Mouse (Mus musculus): ENCODE measurements around the gene Thap3. TPM values are rescaled to one million over a fixed set of nuclear protein-coding genes. Genes with fewer than 3 reads are reported as not detected.

Thap3 gene
- total RNA-seq, 2 experiments from 2014 or later = 26.8 to 29.7 TPM

DNA sequence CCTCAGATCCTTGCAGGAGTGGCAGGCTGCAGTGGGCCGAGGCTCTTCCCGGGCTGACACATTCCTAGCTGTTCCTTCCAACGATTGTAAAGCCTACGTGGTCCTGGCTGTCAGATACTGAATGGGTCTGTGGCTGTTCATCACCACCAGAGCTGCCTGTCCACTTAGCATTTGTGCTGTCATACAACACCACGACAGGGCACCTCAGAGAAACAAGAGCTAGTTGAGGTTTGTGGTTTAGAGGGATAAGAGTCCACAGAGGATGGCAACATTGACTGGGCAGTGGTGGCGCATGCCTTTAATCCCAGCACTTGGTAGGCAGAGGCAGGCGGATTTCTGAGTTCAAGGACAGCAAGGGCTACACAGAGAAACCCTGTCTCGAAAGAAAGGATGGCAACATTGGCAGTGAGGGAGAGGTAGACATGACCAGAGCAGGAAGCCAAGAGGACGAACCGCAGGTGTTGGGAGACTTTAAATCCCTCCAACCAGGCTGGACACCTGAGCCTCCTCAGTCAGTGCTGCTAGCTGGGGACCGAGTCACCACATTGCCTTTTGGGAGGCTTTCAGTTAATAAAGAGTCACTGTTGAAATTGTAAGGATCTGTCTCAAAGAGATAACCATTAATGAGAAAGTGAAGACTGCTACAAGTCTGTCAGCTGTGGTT is 28.8 kb downstream of the Thap3 start:
- no peak for TF ChIP-seq CTCF (conservative IDR thresholded peaks at IDR 0.05)
- no peak overlapping the region for H3K27ac ChIP-seq
- DNase-seq (ENCODE audit: low spot score in 2 of 2) = no peak

GRCm38 (mm10) chr4:151957584-151958315 is 31.0 kb downstream of the Thap3 start:
- no peak for TF ChIP-seq CTCF (conservative IDR thresholded peaks at IDR 0.05)
- Histone ChIP-seq H3K4me3 (no peak overlapping the region), H3K27ac (no peak overlapping the region)
- DNase-seq (ENCODE audit: low spot score in 2 of 2) = no peak

More for the DNA sequence above, 28.8 kb downstream of the Thap3 start:
- no peak overlapping the region for H3K4me3 ChIP-seq

DNA sequence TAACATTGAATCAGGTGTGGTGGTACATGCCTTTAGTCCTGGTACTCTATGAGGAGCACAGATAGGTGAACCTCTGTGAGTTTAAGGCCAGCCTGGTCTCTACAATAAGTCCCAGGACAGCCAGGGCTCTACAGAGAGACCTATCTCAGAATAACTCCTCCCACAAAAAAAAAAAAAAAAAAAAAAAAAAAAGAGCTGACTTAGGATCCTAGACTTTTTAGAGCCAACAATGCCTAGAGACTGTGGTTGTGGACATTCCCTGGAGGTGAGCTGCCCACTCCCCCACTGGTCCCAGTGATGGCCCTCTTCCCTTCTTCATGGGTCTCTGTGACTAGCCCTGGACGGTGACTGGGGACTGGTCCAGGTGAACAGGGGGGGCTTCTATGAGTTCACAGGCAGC is 33.0 kb downstream of the Thap3 start:
- no peak overlapping the region for H3K4me3 ChIP-seq
- no peak overlapping the region for H3K27ac ChIP-seq
- no peak for TF ChIP-seq CTCF (conservative IDR thresholded peaks at IDR 0.05)
- no peak for DNase-seq (ENCODE audit: low spot score in 2 of 2)

DNA sequence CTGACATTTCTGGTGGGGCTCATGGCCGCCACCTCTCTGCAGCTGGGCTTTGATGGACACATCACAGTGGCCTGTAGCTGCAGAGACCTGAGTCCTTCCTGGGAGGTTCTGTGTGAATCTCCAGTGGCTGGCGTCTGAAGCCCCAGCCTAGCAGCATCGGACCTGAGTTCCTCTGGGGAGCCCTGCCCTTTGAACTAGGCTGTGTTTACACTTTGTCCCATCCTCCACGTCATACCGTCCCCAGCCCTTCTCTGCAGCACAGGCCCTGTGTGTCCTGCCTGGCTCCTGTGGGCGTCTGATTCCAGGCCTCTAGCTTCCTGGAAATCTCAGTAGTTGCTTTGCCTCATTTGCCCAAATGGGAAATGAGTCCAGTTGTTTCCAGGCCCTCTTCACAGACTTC is 35.6 kb downstream of the Thap3 start:
- H3K27ac ChIP-seq = no peak overlapping the region
- DNase-seq (ENCODE audit: low spot score in 2 of 2) = no peak
- no peak overlapping the region for H3K4me3 ChIP-seq
- TF ChIP-seq CTCF (conservative IDR thresholded peaks at IDR 0.05) = no peak

- Histone ChIP-seq H3K4me3 (no peak overlapping the region), H3K27ac (no peak overlapping the region)
- no peak for DNase-seq (ENCODE audit: low spot score in 2 of 2)
- TF ChIP-seq CTCF (conservative IDR thresholded peaks at IDR 0.05) = no peak
Observed at GRCm38 (mm10) chr4:151948497-151949471, 40.0 kb downstream of the Thap3 start.

GRCm38 (mm10) chr4:151946211-151946610 is 42.6 kb downstream of the Thap3 start:
- Histone ChIP-seq H3K27ac (no peak overlapping the region), H3K4me3 (no peak overlapping the region)
- TF ChIP-seq CTCF (conservative IDR thresholded peaks at IDR 0.05) = no peak
- DNase-seq (ENCODE audit: low spot score in 2 of 2) = no peak

- no peak for TF ChIP-seq CTCF (conservative IDR thresholded peaks at IDR 0.05)
- no peak overlapping the region for H3K27ac ChIP-seq
- H3K4me3 ChIP-seq = no peak overlapping the region
- no peak for DNase-seq (ENCODE audit: low spot score in 2 of 2)
Observed at GRCm38 (mm10) chr4:151938089-151938488, 50.7 kb downstream of the Thap3 start.

DNA sequence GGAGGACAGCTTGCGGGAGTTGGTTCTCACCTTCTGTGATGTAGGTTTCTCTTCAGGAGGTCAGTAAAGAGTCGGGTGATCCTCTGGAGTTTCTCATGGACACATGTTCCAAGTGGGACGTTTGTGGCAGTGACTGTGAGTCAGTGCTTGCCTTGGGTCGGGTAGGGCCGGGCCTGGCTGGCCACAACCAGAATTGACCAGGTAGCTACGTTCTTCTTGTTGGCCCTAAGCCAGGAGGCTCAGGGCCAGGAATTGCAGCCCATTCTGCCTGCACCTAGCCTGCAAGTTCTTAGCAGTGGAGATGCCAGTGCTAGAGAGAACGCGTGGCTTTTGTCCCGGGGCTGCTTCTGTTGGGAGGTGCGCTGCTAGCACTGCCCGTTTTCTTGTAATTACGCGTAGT is 51.4 kb downstream of the Thap3 start:
- Histone ChIP-seq H3K27ac (no peak overlapping the region), H3K4me3 (no peak overlapping the region)
- DNase-seq (ENCODE audit: low spot score in 2 of 2) = no peak
- TF ChIP-seq CTCF (conservative IDR thresholded peaks at IDR 0.05) = no peak

GRCm38 (mm10) chr4:151934215-151934572 is 54.6 kb downstream of the Thap3 start:
- peak overlapping the region; percentile 93 for H3K27ac ChIP-seq
- H3K4me3 ChIP-seq = peak overlapping the region; percentile 83
- no peak for TF ChIP-seq CTCF (conservative IDR thresholded peaks at IDR 0.05)
- no peak for DNase-seq (ENCODE audit: low spot score in 2 of 2)

GRCm38 (mm10) chr4:151933505-151934214 is 55.1 kb downstream of the Thap3 start, which contains the start of gene Dnajc11:
Gene Dnajc11 (plus strand): TSS chr4:151933691.
- TF ChIP-seq CTCF (conservative IDR thresholded peaks at IDR 0.05) = peak; percentile 82

More at GRCm38 (mm10) chr4:151933505-151934214, 55.1 kb downstream of the Thap3 start, which contains the start of gene Dnajc11:
- peak within 1 kb of the TSS; percentile 93 for H3K27ac ChIP-seq
- peak within 1 kb of the TSS; percentile 83 for H3K4me3 ChIP-seq
- DNase-seq (ENCODE audit: low spot score in 2 of 2) = peak; percentile 89 to 94

Other genes with a start within 250 kb of the Thap3 start
- 100 to 1,000 TPM; 275 to 294 TPM for gene Camta1, start 127.1 kb downstream of the Thap3 start, total RNA-seq (2021)
- 10 to 100 TPM; 68.2 to 69.1 TPM for gene Dnajc11, start 55.3 kb downstream of the Thap3 start, total RNA-seq (2021)
- gene Phf13, start 7.3 kb upstream of the Thap3 start, total RNA-seq (2021) = 10 to 100 TPM; 10.5 to 10.8 TPM
- gene Klhl21, start 19.8 kb upstream of the Thap3 start, total RNA-seq (2021) = 10 to 100 TPM; 19.4 to 23.2 TPM
- gene Zbtb48, start 38.7 kb upstream of the Thap3 start, total RNA-seq (2021) = 10 to 100 TPM; 12.7 to 16.9 TPM
- under 1 TPM; 0.69 to 0.76 TPM for gene Tas1r1, start 49.6 kb upstream of the Thap3 start, total RNA-seq (2021)
- gene Nol9, start 50.3 kb upstream of the Thap3 start, total RNA-seq (2021) = 10 to 100 TPM; 19.9 to 21.0 TPM
- 100 to 1,000 TPM; 163 to 164 TPM for gene Plekhg5, start 83.5 kb upstream of the Thap3 start, total RNA-seq (2021)
- gene Tnfrsf25, start 126.9 kb upstream of the Thap3 start, total RNA-seq (2021) = 10 to 100 TPM; 22.7 to 48.4 TPM
- gene Espn, start 163.4 kb upstream of the Thap3 start, total RNA-seq (2021) = 1 to 10 TPM; 1.2 to 1.9 TPM
- gene Hes2, start 169.9 kb upstream of the Thap3 start, total RNA-seq (2021) = not detected
- gene Acot7, start 189.1 kb upstream of the Thap3 start, total RNA-seq (2021) = 100 to 1,000 TPM; 306 to 335 TPM